Mouse (Mus musculus): ENCODE data around the gene Ccdc42.

Ccdc42 gene

DNA sequence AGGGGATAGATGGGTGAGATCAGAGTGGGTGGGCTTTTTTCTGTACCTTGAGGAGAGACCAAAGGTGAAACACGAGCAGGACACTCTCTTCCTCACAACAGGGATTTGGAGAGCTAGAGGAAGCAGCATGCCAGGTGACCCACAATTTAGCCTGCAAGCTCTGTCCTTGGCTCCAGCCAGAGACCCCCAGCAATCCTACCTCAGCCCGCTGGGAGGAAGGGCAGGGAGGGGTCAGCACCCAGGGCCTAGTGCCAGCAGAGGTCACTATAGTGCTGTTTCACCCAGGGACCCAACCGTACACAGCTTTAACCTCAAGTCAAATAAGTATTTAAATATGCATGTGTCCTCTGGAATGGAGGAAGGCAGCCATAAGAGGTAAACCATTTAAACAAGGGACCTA, 931 bp upstream of the Ccdc42 start:
- DNase-seq (ENCODE audit: low spot score in 2 of 2), result no peak

DNA sequence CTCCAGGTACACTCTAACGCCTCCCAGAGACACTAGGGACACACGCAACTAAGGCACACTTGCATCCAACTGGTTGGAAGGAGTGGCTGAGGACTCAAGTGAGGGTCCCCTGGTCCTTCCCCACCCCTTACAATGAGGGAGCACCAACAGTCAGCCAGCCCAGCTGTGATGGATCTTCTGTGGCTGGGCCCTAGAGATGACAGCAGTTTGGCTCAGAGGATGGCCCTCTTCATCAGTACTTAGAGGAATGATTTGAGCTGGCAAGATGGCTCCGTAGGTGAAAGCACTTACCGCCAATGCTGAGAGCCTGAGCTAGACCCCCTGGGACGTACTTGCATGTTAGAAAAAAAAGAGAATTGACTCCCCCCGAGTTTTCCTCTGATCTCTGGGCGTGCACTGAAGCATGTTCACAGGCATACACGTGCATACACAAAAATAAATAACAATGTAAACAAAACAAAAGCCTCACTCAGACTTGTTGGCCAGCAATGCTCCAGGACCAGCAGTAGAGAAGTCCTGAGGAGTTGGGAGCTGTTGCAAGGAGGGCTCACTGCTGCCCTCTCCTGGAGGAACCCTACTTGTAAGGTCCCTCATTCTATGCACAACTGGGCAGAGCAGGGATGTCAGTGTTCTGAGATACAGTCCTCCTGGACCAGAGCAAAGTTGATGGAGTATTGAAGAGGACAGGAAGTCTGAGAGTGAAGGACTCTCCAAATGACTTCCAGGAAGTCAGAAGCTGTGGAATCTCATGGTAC, 2.4 kb downstream of the Ccdc42 start:
- peak; percentile 45 to 82 for DNase-seq (ENCODE audit: low spot score in 2 of 2)

DNA sequence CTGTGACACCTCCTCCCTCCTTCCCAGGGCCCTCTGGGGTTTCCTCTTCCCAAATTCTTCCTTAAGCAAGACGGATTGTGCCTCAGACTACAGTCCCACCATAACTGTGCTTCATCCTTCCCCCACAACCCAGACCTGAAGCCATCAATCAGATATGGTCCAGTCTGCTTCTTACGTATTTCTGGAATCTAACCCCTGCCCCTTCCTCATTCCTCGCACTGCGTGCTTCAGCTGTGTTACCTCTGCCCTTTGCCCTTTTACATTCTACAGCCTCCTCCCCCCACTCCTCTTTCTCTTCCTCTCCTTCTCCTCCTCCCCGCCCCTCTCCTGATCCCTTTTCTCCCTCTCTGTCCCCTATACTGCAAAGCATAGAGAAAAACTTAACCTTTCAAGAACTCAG, 4.9 kb downstream of the Ccdc42 start:
- DNase-seq (ENCODE audit: low spot score in 2 of 2), result no peak

DNA sequence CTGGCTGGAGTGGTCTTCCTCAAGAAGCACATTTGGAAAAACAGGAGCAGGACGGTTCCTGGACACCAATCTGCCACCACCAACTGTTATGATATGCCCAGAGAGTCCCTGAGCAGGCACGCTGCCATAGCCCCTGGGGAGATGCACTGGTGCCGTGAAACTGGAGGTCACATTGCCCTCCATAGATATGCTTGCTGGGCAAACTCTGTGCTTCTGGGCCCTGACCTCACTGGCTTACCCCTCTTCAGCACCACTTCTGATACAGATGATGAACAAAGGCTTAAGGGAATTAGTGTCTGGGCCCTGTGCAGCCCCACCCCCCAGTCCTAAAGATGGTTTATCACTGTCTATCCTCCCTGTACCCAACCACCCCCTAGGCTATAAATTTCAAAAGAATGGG, 6.4 kb downstream of the Ccdc42 start:
- no peak for DNase-seq (ENCODE audit: low spot score in 2 of 2)

DNA sequence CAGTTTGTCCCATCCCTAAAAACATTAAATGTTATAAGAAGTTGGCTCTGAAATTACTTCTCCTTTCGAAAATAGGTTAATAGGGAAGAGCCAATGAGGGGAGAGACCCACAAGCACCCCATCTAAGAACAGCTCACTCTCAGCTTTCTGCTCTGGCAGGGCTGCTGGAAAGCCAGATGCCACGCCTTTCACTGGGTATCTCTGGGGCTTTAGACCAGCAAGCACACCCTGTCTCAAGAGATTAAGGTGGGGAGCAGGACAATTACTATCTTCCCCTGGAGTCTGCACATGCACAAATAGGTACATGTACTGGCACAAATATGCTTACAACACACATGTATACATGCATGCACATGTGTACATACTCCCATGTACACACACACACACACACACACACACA, 11.1 kb downstream of the Ccdc42 start:
- DNase-seq (ENCODE audit: low spot score in 2 of 2), result no peak

DNA sequence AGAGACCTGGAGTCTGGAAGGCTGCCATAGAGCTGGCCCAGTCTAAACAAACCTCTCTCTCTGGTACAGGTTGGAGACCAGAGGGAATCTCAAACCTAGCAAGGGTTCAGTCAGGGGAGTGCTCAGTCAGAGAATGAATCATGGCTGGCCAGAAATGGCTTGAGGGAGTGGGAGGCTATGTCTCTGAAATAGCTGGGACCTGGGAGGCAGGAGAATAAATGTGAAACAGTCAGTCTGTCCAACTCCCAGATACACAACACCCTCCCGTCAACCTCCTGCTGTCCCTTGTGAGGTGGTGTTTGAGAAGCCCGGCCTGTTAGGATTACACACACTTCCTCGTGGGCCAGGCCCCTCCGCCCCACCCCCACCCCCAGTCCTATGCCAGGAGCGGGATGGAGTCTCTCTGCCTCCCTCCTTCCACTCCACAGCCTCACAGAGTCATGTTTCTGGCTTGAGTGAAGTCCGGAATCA, 13.8 kb downstream of the Ccdc42 start:
- DNase-seq (ENCODE audit: low spot score in 2 of 2), result no peak

DNA sequence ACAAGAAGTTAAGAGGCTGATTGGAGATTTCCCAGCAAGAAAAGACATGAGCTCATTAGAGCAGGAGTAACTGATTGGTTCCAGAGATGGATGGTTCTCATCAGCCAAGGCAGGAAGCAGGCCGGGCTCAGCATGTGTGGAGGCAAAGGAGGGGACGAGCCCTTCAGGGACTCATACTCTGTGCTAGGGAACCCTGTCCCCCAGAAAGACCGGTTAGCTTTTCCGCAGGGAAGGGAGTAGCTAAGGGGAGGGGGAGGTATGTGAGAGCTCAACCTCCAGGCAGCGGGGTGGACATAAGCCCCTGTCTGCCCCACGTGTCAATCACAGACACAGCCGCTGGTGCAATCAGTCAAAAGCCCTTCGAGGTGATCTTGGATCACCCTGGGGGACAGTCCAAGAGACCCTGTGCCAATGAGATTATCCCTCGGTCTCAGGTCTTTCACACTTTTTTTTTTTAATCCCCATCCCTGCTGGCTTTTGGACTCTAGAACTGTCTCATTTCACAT, 14.7 kb downstream of the Ccdc42 start:
- no peak for DNase-seq (ENCODE audit: low spot score in 2 of 2)

DNA sequence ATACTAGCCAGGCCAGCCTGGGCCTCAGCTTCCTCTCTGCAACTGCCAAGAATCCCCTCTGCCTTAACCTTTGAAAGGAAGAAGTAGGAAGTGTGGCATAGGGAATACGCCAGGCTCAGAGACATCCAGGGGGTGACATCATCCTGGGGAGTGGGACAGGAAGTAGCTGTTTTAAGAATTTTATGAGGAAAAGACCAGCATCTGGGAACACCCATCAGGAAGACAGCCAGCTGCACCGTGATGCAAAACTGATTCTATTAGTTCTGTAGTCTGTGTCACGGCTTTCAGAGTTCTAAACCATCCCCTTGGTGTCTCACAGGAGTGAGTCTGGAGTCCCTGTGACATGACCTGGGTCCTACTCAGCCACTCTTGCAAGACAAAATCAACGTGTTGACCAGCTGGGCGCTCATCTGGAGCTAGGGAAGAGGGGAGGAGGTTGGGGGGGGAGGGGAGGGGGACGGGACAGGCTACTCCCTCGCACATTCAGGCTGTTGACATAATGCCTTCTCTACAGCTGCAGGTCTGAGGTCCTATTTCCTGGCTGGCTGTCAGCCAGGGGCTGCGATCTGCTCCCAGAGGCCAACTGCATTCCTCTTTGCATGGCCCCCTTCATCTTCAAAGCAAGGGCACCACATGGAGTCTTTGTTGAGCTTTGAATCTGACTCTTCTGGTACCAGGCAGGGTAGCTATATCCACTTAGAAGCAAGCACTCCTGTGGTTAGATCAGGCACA, 15.5 kb downstream of the Ccdc42 start:
- no peak for DNase-seq (ENCODE audit: low spot score in 2 of 2)

DNA sequence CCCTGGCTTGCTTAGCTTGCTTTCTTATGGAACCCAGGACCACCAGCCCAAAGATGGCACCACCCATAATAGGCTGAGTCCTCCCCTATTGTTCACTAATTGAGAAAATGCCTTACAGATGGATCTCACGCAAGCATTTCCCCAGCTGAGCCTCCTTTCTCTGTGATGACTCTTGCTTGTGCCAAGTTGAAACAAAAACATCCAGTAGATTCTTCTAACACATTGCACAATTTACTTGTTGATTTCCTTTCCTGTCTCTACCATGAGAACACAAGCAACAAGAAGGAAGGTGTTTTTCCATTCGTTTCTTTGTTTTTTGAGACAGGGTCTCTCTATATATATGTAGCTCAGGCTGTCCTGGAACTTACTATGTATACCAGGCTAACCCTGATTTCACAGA, 20.2 kb downstream of the Ccdc42 start:
- DNase-seq (ENCODE audit: low spot score in 2 of 2), result no peak

DNA sequence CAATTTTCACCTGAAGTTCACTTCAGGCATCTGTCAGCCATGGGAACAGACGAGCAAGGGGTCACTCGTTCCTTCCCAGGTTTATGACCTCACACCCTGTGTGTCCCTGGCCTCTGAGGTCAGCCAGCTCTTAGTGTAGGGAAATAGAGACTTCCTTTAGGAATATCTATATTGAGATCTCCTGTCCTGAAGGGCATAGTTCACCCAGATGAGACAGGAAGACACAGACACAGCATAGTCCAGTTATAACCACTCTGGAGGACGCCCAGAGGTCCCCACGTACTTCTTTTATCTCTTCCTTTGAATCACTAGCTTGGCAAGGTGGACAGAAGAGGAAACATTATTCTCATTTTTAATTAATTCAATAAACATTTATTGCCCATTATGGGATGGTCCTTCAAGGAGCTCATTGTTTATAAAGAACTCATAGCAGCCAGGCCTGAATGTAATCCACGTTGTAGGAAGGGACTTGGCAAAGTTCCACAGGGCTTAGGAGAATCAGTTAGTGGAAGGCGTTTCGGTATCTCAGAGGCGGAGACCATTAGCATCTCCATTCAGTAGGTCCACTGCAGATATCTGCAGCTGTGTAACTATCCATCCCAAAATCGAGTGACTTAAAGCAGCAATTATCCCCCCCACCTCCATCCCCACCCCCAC, 23.2 kb downstream of the Ccdc42 start:
- DNase-seq (ENCODE audit: low spot score in 2 of 2), result no peak

DNA sequence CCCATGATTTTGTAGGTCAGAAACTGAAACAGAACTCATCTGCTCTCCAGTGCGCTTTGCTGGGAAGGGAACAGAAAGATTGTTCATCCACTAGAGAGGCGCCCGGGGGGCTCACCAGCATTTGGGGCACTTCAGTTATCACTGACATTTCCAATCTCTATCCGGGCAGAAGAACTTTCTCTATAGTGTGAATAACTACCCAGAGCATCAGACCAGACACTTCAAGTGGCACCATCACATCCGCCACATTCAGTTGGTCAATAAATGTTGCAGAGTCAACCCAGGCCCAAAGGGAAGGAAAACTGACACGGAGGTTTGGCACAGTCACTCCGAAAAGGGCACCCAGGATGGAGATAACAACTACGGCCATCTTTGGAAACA, 23.7 kb downstream of the Ccdc42 start:
- DNase-seq (ENCODE audit: low spot score in 2 of 2), result no peak

DNA sequence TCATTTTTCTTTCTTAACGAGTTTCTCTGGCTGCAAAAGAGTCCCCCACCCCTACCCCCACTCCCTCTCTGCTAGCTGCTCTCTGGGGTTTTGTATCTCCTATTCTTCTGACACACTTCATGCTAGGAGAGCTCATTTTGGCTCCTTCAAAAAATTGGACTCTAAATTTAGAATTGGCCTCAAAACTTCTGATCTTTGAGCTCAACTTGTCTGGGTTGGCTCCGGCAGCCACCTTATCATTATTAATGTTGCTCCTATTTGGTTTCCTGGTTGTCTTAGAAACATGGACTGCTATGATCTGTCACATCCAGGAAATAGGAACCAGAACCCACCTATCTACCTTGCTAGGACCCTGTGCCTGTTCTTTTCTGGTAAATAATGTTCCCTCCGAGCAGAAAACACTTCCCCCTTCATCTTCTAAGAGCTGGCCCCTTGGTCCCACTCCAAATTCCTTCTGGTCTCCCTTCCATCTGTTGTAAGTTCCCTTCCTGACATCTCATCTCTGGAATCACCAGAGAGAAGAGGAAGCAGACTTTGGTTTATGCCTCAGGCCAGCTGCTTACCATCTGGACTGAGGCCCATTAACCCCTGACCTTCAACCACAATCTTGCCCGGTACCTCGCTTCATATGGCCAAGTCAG, 26.4 kb downstream of the Ccdc42 start:
- no peak for DNase-seq (ENCODE audit: low spot score in 2 of 2)

DNA sequence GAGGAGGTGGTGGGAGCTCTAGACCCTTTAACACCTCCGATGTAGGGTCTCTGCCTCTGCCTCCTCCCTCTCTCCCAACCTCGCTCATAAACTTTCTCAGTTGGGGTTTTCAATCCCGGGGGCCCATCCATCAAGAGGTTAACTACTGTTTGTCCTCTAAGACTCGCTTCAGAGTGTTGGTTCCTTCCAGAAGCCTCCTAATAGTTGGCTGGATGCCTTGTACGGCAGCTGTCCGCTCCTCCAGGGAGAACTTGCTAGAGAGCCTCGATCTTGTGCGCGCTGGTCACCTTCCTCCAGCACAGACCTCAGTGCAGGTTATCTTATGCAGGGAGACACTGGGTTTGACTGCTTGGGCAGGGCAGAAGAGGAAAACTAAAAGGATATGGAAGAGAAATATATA, 35.9 kb downstream of the Ccdc42 start:
- no peak for DNase-seq (ENCODE audit: low spot score in 2 of 2)

DNA sequence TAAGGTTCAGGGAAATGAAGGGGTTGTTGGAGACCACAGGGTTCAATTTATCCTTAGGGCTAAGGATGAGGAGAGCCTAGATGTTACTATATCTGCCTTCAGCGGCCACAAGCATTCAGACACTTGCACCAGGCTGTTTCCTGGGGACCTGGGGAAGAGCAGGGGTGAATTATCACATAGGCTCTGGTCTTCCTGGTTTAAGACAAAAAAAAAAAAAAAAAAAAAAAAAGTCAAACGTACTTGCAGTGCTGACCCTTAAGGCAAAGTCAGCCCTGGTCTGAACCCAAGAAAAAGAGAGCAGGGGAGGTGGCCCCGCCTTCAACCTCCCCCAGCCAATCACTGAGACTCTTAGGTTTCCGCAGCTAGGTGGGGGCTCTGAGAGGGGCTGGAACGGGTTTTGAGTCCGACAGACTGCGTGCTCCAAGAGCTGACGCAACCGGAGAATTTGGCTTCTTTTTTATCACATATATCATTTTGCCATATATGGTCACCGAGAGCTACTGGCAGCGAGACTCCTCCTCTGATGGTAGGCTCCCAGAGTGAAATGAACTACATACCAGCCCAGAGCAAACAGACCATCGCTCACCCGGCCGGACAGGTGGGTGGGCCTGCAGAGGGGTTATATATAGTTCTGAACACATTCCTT, 36.5 kb downstream of the Ccdc42 start:
- peak; percentile 74 to 76 for DNase-seq (ENCODE audit: low spot score in 2 of 2)

DNA sequence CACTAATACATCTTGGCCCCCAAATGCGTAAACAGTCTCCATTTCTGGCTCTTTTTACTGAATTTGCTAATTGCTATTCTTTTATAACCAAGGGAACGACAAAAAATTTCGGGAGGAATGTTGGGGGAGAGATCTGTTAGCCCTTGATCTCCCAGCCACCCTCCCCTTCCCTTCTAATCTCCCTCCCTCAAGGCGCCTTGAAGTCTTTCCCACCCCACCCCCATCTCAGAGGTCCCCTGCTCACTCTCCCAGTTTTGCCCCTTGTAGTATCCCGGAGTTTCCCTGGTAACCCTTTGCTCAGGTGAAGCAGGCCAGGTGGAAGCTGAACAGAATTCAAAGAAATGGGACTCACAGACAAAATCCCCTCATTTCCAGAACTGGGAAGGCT, 37.0 kb downstream of the Ccdc42 start:
- no peak for DNase-seq (ENCODE audit: low spot score in 2 of 2)

DNA sequence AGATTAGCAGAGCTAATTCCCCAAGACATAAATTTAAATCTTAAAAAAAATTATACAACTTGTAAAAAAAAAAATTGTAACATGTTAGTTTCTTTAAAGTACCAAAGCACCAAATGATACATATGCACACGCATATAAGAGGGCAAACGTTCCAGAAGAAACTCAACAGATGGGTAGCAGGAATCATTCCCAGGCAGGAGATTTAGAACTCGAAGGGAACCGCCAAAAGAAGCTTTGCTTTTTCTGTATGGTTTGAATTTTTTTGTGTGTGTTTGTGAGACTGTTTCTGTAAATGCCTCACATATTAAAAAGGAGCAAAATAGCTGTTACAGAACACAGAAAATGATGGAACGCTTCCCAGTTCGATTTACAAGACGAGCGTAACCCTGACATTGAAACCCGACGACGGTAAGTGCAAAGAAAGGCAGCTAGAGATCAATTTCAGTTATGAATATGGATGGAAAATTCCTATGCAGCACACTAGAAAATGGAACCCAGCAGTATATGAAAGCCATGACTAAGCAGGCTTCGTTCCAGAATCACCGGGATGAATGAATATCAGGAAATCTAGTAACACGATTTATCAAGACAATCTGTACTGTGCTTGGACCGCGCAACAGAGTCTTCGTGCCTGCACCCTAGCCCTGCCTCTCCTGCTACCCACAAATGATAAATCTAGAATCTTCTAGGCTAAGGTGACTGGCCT, 44.9 kb downstream of the Ccdc42 start:
- no peak for DNase-seq (ENCODE audit: low spot score in 2 of 2)

DNA sequence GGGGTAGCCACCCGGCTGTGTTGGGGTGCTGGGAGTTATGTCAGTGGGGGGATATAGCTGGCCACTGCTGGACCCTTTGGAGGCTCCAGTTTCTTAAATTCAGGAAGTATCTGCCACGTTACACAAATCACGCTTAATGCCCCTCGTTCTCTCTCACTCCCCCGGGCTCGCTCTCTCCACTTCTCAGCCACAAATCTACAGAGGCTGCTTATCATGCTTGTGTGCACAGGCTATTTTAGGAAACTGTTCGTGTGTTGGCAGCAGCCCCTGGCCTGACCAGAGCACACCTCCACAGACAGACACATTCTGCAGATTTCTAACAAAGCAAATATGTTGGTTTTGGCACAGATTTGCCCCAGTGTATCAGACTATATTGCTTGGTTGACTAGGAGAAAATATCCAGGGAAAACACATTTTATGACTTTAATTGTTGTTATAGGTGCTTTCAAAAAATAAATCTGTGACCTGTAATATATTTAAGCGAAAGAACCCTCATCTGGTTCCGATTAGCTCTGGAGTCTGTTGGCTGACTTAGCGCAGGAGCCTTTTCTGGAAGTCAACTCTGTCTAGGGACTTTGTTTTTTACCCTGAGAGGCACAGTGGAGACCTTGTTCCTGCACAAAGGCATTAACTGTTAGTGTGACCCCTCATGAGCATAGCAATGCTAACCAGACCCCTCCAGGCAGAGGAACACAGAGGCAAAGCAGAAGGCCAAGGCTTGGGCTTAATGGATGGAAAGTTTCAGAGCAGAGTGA, 51.2 kb downstream of the Ccdc42 start:
- no peak for DNase-seq (ENCODE audit: low spot score in 2 of 2)

DNA sequence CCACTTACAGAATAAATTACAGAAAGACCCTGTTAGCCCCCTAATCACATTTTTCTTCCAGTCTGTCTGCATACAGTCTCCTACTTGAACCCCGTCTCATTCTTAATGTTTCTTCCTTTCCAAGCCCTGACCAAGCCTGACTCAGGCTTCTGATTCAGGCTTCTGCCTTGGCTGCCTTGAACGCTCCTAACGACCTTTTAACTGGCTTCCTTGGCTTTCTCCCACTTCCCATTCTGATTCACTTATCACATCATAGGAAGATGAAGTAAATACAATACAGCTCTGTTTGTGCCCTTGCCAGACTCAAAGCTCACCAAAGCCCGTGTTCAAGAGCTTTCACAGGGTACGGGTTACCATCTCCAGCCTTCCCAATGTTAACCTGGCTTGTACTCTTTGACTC, 54.5 kb downstream of the Ccdc42 start:
- DNase-seq (ENCODE audit: low spot score in 2 of 2), result no peak

DNA sequence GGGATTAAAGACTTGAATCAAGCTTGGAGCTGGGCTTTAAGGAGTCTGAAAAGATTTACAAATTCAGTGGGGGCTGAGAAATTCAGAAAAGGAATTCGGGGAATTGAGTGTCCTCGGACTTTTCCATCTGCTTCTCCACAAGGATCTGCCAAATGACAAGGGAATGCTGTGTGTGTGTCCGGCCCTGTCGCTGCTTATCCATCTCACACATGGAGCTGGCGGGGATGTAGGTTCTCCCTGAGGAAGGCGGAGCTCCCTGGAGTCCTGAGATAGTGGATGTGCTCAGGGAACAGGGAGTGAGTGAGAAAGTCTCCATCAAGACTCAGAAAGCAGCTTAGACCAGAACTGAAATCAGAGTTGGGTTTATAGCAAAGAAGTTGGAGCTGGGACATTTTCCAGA, 58.0 kb downstream of the Ccdc42 start:
- DNase-seq (ENCODE audit: low spot score in 2 of 2), result no peak
